Mouse (Mus musculus) spleen, postnatal 10 days (tissue): ENCODE measurements at regions not wholly inside any gene's neighbourhood (a gene's known extent, or its start where the extent isn't known, plus 50 kb on each side); places are given as distances from the start of the nearest gene placed in this dataset.

ENCODE experiments used
- DNase-seq, 2 experiments: peaks; one replicate each; pipeline ENCODE4 v3.0.0; 2021 to 2022; ENCODE audit warnings: low spot score in 2 of 2

DNA sequence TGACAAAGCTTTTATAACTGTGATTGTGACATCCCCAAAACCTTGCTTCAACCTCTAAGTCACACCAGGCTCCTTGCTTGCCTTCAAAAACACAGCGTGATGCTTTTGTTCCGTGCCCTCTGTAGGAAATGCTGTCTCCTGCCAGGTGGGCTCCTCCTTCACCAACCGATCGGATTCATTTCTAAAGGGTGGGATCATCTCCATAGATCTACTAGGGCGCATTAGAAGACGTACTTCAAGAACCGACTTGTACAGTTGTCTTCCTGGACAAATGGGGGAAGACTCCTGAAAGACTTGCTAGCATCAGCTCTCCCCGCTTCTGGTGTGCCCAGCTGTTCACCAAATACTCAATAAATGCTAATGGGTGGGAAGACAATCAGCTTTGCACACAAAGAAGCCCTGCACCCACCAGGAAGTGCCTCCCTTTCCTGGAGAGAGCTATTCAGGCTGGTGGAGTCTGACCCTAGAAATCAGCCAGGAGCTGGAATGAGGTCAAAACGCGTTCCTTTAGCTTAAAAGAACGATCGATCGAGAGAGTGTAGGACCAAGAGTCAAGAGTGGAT is 53.0 kb downstream of the Hoxa1 start:
- no peak for DNase-seq

DNA sequence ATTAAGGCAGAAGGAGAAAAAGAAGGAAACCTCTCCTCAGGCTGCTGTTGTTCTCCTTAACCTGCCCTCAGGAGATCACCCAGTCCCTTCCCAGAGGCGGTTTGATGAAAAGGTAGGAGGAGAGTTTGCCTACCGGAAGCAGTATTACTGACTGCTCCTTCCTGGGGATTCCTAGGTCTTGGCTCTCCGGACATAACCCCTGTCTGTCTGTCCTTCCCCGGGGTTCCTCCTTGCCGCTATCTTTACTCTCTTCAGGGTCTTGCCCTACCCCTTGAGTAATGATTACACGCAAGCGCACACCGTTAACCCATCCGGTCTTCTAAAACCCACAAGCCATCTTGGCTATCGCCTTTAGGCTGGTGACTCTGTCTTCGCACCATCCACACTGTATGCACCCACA is 54.0 kb downstream of the Hoxa1 start:
- DNase-seq = no peak

GRCm38 (mm10) chr6:52103661-52104060 is 54.5 kb downstream of the Hoxa1 start:
- no peak for DNase-seq

- no peak for DNase-seq
These were observed 55.4 kb downstream of the Hoxa1 start for GRCm38 (mm10) chr6:52102699-52103098.

GRCm38 (mm10) chr6:52102179-52102578 is 55.9 kb downstream of the Hoxa1 start:
- no peak for DNase-seq

DNA sequence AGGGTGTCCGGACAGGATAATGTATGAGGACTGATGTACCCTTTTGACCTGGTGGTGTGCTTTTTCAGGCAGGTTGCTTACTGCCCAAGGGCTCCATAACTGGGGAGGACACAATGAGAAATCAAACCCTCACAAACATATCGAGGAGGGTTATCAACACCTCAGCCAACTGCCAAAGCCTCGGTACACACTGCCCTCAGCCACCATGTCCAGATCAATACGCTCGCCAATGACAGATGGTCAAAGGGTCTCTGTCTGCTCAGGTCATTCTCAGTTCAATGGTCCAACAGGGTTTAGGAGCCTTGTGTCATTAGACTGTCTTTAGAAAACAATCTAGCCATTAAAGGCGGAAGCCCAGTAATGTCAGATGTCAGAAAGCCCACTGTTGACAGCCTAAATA is 56.9 kb downstream of the Hoxa1 start:
- DNase-seq = no peak

DNA sequence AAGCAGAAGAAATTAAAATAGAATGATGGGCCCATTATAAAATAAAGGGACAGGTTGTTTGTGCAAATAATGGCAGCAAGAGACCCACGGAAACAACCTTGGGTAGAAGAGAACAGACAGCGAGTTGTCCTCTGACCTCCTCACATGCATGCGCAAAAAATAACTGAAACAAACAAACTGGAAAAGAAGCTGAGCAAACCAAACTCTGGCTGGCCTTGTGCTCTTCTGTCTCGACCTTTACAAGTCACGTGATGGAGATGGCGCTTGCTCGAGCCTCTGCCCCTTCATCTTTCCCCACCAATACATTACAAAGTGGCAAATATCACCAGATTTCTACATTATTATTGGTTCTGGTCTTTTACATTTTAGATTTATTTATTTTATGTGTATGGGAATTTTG is 59.3 kb downstream of the Hoxa1 start:
- no peak for DNase-seq

DNA sequence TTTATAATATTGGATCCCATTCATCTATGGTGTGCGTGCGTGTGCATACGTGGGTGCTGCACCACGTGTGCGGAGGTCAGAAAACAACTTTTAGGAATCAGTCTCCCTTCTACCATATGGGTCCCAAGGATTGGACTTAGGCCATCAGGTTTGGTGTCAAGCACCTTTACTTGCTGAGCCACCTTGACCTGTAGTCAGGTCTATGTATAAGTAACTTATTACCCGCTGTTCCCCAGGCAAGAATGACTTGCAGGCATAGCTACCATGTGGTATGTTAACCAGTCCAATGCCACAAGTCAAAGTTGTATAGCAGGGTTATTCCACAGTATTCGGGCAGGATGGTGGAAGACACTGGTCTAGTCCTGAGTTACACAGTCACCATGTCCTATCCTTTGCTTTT is 62.5 kb downstream of the Hoxa1 start:
- no peak for DNase-seq

DNA sequence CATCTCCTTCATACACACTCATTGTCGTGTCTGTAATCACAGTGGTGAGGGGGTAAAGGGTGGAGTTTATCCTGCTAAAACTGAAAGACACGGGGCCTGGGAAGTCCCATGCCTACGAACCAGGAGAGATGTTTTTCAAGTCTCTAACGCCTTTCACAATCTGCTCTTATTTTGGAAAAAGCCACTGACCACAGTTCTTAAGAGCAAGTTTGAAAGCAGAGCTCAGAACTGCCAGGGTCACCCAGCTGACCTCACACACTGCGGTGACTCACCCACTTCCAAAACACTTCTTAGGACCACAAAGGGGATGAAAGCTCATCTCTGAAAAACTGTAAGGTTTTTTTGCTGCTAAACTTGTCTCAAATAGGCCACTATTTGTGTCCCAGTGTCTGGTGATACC is 66.7 kb downstream of the Hoxa1 start:
- DNase-seq = no peak

DNA sequence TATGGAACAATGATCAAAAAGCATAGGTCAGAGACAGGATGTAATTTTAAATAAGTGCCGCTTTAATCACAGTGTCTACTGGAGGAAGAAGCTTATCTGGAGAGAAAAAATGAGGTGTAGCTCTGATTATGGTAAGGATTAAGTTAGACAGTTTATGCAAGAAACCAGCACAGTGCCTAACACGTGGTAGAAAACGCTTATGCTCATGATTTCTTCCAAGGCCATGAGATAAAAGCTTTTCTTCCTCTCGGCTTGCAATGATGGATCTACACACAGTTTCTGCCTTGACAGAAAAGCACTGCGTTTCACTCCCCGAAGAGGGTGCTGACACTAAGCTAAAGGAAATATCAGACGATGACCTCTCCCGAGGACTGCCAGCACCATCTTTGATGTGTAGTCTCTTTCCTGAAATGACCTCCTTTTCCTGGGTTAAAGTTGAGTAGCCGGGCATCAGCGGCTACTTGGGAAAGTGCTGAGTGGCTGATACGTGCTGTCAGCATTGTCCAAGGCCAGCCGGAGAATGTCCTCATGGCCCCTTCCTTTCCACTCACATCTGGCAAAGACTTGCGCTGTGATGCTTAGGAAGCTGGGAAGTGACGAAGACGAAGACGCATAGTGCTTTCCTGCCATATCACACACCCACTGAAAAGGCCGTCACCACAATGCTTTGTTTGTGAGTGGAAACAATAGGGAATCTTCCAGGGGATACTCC is 72.0 kb downstream of the Hoxa1 start:
- DNase-seq = peak in 1 of 2 experiments; percentile 19

GRCm38 (mm10) chr6:52084622-52085021 is 72.3 kb upstream of the Skap2 start:
- DNase-seq = no peak

DNA sequence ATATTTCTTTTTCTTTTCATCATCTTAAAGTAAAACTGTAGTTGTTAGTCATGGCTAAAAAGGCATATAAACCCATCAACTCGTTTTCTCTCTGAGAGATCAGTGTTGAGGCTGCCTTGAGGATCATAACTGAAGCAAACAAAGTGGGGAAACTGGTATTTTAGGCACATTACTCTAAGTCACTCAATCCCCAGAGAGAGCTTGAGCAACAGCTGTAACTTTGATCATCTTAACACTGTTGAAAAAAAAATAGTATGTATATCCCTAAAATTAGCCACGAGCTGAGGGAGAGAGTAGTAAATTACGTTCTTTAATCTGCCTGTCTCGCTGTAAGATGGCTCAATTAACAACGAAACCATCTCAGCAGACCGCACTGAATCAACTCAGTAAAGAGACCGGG is 67.2 kb upstream of the Skap2 start:
- DNase-seq = no peak

DNA sequence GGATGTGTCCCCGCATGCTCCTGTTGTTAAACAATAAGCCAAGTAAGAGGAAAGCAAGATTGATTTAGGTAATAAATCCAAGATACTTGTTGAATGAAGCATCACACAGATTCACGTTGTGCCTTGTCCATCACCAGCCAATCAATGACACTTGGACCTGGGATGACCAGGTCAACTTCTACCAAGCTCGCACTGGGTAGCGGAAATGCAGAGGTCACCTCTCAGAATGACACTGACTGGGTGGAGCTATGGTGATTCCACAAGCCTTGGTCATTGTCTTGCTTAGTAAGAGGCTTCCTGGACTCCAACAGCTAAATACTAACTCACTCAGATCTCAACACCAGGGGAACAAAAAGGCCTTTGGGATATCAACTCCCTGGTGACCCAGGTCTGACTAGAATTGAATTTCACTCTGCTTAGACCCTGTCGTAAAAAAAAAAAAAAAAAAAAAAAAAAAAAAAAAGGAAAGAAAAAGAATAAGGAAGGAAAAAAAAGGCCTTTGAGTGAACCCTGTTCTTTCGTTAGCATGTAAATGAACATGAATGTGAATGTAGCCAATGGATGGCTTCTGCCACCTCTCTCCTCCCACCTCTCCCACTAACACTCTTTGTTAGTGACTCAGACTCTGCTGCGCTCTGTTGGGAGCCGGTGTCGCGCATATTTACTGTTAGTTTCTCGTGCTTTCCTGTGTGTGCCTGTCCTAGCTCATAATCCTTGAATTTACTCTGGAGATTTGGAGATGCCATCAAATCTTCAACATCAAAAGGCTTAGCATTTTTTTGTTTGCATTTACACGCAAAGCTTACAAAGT is 66.4 kb upstream of the Skap2 start:
- no peak for DNase-seq

DNA sequence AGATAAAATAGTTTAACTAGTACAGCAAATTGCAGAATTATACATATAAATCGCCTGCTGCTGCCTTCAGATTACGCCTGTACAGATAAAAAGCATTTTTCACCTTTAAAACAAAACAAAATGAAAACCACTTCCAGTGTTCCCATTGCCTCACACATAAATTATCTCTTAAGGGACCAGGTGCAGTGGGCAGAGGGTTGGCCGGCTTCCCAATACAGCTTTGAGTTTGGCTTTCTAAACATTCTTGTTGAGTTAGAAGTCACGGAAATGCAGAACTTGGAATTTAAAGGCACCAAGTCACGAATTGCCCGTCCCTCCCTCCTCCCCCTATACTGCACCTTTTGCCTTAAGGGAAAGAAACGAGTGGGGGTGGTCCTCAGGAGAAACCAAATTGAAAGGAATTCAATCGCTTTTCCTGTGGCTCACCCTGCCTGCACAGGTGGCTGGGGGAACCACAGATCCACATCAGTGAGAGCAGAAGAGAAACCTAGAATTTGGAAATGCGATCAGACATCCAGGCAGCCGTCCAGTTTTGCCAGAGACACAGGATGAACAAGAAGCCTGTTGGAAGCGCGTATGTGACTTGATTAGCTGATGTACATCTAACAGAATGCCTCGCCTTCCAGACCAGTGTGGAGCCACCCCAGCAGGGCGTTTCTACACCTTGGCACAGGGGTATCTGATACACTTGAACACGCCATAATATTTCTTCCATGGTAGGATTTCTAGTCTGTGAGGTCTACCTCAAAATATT is 64.0 kb upstream of the Skap2 start:
- no peak for DNase-seq

DNA sequence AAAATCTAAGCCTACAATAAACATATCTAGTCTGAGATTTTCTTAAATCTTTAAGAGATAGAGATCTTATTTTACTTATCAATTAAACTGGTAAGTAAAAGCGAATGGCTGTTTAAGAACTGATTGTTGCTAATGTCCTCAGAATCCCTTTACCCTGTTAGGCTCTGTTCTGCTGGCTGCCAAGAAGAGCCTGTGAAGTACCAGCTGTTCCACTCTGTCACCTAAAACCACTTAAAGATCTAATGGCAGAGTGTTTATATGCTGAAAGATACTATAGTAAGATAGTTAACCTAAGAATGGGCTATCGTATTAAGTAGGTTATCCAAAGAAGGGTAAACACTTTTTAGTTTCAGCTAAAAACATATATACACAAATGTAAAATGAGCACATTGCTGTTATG is 62.6 kb upstream of the Skap2 start:
- DNase-seq = no peak

GRCm38 (mm10) chr6:52067151-52067550 is 54.8 kb upstream of the Skap2 start:
- DNase-seq = no peak

DNA sequence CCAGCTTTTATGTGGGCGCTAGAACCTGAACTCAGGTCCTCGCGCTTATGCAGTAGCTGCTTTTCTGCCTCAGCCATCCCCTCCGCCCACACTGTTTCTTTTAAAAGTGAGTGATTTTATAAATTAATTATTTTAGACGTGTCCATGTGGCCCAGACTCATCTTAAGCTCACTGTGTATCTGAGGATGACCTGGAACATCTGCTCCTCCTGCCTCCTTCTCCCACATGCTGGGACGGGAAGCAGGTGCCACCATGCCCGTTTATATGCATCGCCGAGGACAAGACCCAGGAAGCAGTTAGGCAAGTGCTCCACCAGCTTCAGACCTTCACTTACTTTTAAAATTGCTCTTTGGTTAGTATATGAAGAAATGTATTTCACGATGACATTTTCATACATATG is 53.3 kb upstream of the Skap2 start:
- no peak for DNase-seq

- DNase-seq = peak in 1 of 2 experiments; percentile 14
These were observed 52.0 kb upstream of the Skap2 start for GRCm38 (mm10) chr6:52064176-52065015.
